Mouse (Mus musculus): ENCODE data around the gene Olfr1423.
"Not testable (repeated sequence)": the region's sequence is repeated elsewhere in the genome, so short reads cannot be mapped to it uniquely, and the experiment has no call there.

Olfr1423 gene

DNA sequence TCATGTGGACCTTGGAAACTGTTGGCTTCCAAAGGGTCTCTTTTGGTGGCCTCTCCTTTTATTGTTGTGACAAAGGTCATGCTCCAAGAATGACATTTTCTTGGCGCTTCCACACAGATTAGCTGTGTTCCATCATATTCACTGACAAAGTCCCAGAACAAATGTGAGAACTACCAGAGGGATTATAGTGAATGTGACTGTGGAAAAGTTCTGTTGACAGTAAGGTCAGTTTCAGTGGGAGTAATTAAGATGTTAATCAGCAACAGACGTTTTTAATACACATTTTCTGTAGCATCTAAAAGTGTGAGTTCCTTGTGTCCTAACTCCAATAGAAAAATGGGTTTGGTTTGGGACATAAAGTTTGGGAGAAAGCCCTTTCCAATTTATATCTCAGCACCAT lies at the start of gene Olfr1423:
Gene Olfr1423, minus strand, starts transcription at position 101 of the 400 bp plus-strand sequence.
- no peak for DNase-seq

- not testable (repeated sequence) for DNase-seq
These were observed 36.5 kb upstream of the Olfr1423 start, which contains the start of gene Olfr1425 for GRCm38 (mm10) chr19:12077631-12078030. TSS of gene Olfr1425 (minus strand) at chr19:12077731.

GRCm38 (mm10) chr19:12069546-12069945 lies 28.4 kb upstream of the Olfr1423 start:
- DNase-seq, result not testable (repeated sequence)

- not testable (repeated sequence) for DNase-seq
These were observed 26.7 kb upstream of the Olfr1423 start for GRCm38 (mm10) chr19:12067806-12068205.

- DNase-seq, result not testable (repeated sequence)
These were observed 21.5 kb upstream of the Olfr1423 start, which contains the start of gene Olfr1424 for GRCm38 (mm10) chr19:12062582-12062981. TSS of gene Olfr1424 (minus strand) at chr19:12062682.

DNA sequence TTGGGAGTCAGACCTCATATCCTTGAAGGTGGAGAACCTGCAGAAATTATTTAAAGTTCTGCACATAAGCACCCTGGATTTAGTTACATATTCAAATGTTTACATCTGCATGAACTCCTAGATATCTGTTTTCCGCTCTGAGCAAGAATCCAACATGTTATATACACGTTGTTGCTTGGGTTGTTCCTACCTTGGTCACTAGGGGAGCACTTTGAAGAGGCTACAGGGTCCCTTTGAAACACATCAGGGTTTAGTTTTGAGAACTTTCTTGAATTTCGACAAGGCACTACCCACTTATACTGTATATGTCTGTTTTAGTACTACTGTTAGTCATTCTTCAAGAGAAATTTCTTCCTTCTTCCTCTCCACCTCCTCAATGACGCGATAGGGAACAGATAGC lies 2.0 kb upstream of the Olfr1423 start:
- no peak for DNase-seq

- DNase-seq, result no peak
These were observed 3.4 kb downstream of the Olfr1423 start for GRCm38 (mm10) chr19:12037727-12038126.

DNA sequence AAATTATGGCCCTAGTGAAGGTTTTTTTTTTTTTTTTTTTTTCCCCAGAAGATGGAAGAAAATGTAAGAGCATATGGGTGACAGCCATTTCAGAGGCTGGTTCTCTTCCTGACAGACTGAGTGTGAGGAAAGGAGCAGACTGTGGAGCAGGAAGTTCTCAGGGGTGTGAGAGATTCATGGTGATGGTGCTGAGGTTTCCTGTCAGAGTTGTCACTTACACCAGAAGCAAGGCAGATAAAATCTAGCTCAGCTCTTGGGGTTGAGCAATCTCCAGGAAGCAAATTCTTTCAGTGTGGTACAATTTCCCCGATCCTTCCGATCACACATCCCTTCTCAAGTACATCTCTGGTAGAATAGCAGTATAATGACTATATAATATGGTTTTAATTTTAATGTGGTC lies 14.5 kb downstream of the Olfr1423 start:
- DNase-seq, result no peak

GRCm38 (mm10) chr19:12025333-12025732 lies 15.8 kb downstream of the Olfr1423 start:
- no peak for DNase-seq

DNA sequence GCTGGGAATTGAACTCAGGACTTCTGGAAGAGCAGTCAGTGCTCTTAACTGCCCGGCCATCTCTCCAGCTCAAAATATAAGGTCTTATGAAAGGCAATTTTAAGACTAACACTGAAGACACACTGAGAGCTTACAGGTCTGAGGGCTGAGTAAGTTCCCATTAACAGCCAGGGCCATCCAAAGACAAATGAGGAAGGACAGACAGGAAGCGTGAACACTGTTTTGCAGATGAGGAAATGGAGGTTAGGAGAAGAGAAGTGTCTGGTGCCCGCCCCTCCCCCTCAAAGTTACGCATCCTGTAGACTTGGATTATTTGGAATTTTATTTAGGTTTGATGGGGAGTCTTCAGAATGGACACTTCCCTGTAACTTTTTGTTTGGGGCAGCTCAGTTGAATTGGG lies 17.0 kb downstream of the Olfr1423 start:
- DNase-seq, result no peak

DNA sequence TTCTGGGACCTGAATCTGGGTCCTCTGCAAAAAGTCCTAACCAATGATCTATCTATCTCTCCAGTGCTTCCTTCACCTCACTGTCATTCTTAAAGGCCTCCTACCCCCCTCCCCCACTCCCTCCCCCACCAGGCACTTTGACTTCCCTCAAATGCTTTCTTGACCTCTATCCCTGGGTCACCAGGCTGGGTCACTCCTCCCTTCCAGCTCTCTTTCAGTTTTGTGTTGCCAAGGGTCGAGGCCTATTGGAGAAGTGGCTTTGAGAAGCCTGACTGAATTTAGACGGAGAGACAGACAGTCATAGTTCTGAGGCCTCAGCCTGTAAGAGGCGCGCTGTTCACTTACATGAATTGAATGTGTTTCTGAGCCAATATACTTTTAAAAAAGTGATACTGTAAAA lies 24.9 kb downstream of the Olfr1423 start:
- DNase-seq, result no peak

- no peak for DNase-seq
These were observed 25.4 kb downstream of the Olfr1423 start for GRCm38 (mm10) chr19:12015708-12016107.

DNA sequence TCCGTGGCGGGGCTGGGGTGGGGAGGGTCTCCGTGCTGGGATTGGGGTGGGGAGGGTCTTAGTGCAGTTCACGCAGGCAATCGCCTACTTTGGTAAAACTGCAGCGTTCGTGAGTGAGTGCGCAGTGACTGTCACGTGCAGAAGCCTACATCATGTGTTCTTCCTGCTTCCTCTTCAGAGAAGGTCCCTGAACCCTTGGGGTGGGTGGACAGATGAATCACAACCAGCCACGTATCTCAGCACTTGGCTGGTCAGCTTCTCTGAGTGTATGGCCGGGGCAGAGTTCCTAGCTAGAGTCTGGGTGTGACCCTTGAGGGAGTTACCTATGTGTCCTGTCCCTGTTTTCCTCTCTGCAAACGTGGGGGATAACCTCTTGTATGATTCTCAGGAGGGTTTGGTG lies 27.9 kb downstream of the Olfr1423 start:
- peak; percentile 49 to 60 for DNase-seq

DNA sequence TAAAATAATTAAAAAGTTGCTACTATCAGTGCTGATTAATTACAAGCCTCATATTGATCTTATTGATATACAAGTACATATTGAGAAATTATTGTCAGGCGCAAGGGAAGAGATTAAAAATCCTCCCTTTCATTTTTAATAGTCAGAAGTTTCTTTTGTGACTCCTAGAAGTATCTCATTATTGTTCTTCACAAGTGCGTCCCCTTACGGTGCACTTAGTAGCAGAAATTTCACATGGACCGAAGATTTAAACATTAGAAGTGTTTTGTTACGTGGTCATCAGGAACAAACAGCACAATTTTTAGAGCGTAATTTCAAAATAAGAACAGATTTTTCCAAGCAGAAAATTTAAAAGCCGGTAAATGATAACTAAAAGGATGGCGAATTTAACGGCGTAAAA lies 28.5 kb downstream of the Olfr1423 start:
- DNase-seq, result no peak

- peak; percentile 78 to 82 for DNase-seq
These were observed 29.3 kb downstream of the Olfr1423 start for GRCm38 (mm10) chr19:12011560-12012556.

GRCm38 (mm10) chr19:12010916-12011559 lies 30.1 kb downstream of the Olfr1423 start:
- DNase-seq, result peak in 1 of 2 experiments; percentile 64

GRCm38 (mm10) chr19:12010281-12010771 lies 30.8 kb downstream of the Olfr1423 start:
- peak; percentile 36 to 52 for DNase-seq

DNA sequence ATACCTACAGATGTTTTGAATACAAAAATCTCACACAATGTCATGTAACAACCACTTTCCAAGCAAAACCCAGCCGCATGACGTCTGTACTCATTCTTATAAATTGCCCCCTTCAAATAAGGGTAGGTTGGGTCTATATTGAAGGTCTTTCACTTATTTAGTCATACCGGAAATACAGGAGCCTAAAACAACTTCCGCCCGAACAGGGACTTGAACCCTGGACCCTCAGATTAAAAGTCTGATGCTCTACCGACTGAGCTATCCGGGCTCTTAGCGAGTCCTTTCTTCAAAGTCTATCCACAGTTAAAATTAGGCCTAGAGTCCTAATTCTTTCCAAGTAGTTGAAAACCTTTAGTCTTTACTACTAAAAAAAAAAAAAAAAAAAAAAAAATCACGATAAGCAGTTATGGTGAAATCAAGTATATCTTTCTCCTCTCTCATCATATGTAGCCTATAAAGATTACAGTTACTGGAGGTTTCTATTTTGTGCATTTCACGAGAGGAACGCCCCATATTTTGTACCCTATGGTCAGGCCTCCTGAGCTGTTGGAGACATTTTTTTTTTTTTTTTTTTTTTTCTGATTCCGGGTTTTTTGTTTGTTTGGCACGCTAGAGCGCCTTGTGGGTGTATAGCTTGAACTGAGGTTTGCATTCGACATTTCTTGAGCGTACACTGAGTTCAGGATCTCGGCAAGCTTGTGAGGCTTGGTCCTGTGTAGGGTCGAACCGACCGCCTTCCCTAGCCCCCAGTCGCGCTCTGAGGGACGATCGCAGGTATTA lies 31.4 kb downstream of the Olfr1423 start:
- peak; percentile 43 to 62 for DNase-seq

- no peak for DNase-seq
These were observed 32.4 kb downstream of the Olfr1423 start for GRCm38 (mm10) chr19:12008410-12009380.

- DNase-seq, result peak; percentile 44 to 62
These were observed 33.8 kb downstream of the Olfr1423 start for GRCm38 (mm10) chr19:12007105-12007931.
